Mouse (Mus musculus): ENCODE measurements around the gene Vps52. TPM values are rescaled to one million over a fixed set of nuclear protein-coding genes. Genes with fewer than 3 reads are reported as not detected.

Gene Vps52
- total and polyA plus RNA-seq, 3 experiments = 38.1 to 47.8 (median 39.1) TPM

GRCm38 (mm10) chr17:33910346-33911051, 45.1 kb upstream of the Vps52 start:
- Histone ChIP-seq H3K79me2 (replicated peaks; ENCODE audit: control insufficient read depth, insufficient read depth, low read length) (no peaks in the 10 kb centered on the region), H3K4me3 (peak overlapping the region; percentile 82), H3K36me3 (ENCODE audit: control insufficient read depth, insufficient read depth, low read length) (peaks cover 3% of the 10 kb centered on the region; the same call in 1 of the 2 replicates), H3K4me1 (ENCODE audit: control insufficient read depth, insufficient read depth, low read length) (peaks cover 4% of the 10 kb centered on the region), H3K27me3 (ENCODE audit: control insufficient read depth, insufficient read depth, low read length) (no peaks in the 10 kb centered on the region), H3K27ac (peak overlapping the region; percentile 98), H3K9ac (ENCODE audit: low read depth, low read length) (peak overlapping the region; percentile 91)
- DNase-seq = no peak
- intact Hi-C loops (cut with DNase I) = no loop called here
- TF ChIP-seq POLR2A (IDR thresholded peaks at IDR 0.05; ENCODE audit: insufficient read depth, low read depth, low read length) = no peak
- peak; percentile 18; the same call in 1 of the 2 replicates for TF ChIP-seq CTCF (IDR thresholded peaks at IDR 0.05)
- no peak for TF ChIP-seq EP300 (IDR thresholded peaks at IDR 0.05; ENCODE audit: insufficient read depth, low read depth, low read length)
- WGBS = 31% methylated on average over 11 of the region's 11 CpGs

DNA sequence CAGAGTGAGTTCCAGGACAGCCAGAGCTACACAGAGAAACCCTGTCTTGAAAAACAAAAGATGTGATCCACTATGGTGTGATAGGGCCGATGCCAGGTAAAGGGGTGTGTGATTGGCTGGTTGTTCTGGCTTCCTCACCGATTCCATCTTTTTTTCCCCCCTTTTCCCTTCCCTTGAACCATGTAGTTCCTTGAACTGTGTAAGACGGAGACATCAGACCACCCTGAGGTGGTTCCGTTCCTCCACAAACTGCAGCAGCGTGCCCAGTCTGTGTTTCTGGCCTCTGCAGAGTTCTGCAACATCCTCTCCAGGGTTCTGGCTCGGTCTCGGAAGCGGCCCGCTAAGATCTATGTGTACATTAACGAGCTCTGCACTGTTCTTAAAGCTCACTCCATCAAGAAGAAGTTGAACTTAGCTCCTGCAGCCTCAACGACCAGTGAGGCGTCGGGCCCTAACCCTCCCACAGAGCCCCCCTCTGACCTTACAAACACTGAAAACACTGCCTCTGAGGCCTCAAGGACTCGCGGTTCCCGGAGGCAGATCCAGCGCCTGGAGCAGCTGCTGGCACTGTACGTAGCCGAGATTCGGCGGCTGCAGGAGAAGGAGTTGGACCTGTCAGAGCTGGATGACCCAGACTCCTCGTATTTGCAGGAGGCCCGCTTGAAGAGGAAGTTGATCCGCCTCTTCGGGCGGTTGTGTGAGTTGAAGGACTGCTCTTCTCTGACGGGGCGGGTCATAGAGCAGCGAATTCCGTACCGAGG, 44.4 kb upstream of the Vps52 start:
- Histone ChIP-seq H3K4me3 (no peak overlapping the region), H3K36me3 (ENCODE audit: control insufficient read depth, insufficient read depth, low read length) (peaks cover 3% of the 10 kb centered on the region; the same call in 1 of the 2 replicates), H3K4me1 (ENCODE audit: control insufficient read depth, insufficient read depth, low read length) (peaks cover 4% of the 10 kb centered on the region), H3K79me2 (replicated peaks; ENCODE audit: control insufficient read depth, insufficient read depth, low read length) (no peaks in the 10 kb centered on the region), H3K27ac (no peak overlapping the region), H3K9ac (ENCODE audit: low read depth, low read length) (no peak overlapping the region), H3K27me3 (ENCODE audit: control insufficient read depth, insufficient read depth, low read length) (no peaks in the 10 kb centered on the region)
- peak in 1 of 2 experiments; percentile 21 for DNase-seq
- TF ChIP-seq POLR2A (IDR thresholded peaks at IDR 0.05; ENCODE audit: insufficient read depth, low read depth, low read length) (no peak), CTCF (IDR thresholded peaks at IDR 0.05) (no peak), EP300 (IDR thresholded peaks at IDR 0.05; ENCODE audit: insufficient read depth, low read depth, low read length) (no peak)
- intact Hi-C loops (cut with DNase I) = no loop called here
- 87% methylated on average over 31 of the region's 31 CpGs for WGBS

DNA sequence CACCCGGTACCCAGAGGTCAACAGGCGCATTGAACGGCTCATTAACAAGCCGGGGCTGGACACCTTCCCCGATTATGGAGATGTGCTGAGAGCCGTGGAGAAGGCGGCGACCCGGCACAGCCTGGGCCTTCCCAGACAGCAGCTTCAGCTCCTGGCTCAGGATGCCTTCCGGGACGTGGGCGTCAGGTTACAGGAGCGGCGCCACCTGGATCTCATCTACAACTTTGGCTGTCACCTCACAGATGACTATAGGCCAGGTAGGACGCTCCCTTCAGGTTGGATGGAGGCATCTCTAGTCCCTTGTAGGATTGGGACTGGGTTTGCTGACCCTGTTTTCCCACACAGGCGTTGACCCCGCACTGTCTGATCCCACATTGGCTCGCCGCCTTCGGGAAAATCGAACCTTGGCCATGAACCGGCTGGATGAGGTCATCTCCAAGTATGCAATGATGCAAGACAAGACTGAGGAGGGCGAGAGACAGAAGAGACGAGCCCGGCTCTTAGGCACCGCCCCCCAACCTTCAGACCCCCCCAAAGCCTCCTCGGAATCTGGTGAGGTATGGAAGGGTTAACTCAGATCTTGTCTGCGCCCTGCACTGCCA, 43.7 kb upstream of the Vps52 start:
- no peak overlapping the region for H3K9ac ChIP-seq (ENCODE audit: low read depth, low read length)
- intact Hi-C loops (cut with DNase I) = no loop called here
- 88% methylated on average over 28 of the region's 28 CpGs for WGBS

DNA sequence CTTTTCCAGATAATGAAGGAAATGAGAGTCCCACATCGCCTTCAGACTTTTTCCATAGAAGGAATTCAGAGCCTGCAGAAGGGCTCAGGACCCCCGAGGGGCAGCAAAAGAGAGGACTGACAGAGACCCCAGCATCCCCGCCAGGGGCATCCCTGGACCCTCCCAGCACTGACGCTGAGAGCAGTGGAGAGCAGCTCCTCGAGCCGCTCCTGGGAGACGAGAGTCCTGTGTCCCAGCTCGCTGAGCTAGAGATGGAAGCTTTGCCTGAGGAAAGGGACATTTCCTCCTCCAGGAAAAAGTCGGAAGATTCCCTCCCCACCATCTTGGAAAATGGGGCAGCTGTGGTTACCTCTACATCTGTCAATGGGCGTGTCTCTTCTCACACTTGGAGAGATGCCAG, 42.3 kb upstream of the Vps52 start:
- Histone ChIP-seq H3K27me3 (ENCODE audit: control insufficient read depth, insufficient read depth, low read length) (no peaks in the 10 kb centered on the region), H3K79me2 (replicated peaks; ENCODE audit: control insufficient read depth, insufficient read depth, low read length) (no peaks in the 10 kb centered on the region), H3K9ac (ENCODE audit: low read depth, low read length) (no peak overlapping the region), H3K4me3 (no peak overlapping the region), H3K27ac (no peak overlapping the region), H3K36me3 (ENCODE audit: control insufficient read depth, insufficient read depth, low read length) (peaks cover 3% of the 10 kb centered on the region; the same call in 1 of the 2 replicates), H3K4me1 (ENCODE audit: control insufficient read depth, insufficient read depth, low read length) (peaks cover 3% of the 10 kb centered on the region)
- DNase-seq = no peak
- intact Hi-C loops (cut with DNase I) = no loop called here
- WGBS = 79% methylated on average over 10 of the region's 10 CpGs
- TF ChIP-seq POLR2A (IDR thresholded peaks at IDR 0.05; ENCODE audit: insufficient read depth, low read depth, low read length) (no peak), EP300 (IDR thresholded peaks at IDR 0.05; ENCODE audit: insufficient read depth, low read depth, low read length) (no peak), CTCF (IDR thresholded peaks at IDR 0.05) (no peak)

More for the DNA sequence above, 43.7 kb upstream of the Vps52 start:
- no peaks in the 10 kb centered on the region for H3K27me3 ChIP-seq (ENCODE audit: control insufficient read depth, insufficient read depth, low read length)
- H3K79me2 ChIP-seq (replicated peaks; ENCODE audit: control insufficient read depth, insufficient read depth, low read length) = no peaks in the 10 kb centered on the region
- H3K27ac ChIP-seq = no peak overlapping the region
- peaks cover 3% of the 10 kb centered on the region; the same call in 1 of the 2 replicates for H3K36me3 ChIP-seq (ENCODE audit: control insufficient read depth, insufficient read depth, low read length)
- H3K4me1 ChIP-seq (ENCODE audit: control insufficient read depth, insufficient read depth, low read length) = peaks cover 4% of the 10 kb centered on the region
- no peak overlapping the region for H3K4me3 ChIP-seq
- peak in 1 of 2 experiments; percentile 19 for DNase-seq
- TF ChIP-seq POLR2A (IDR thresholded peaks at IDR 0.05; ENCODE audit: insufficient read depth, low read depth, low read length) = no peak
- TF ChIP-seq EP300 (IDR thresholded peaks at IDR 0.05; ENCODE audit: insufficient read depth, low read depth, low read length) = no peak
- no peak for TF ChIP-seq CTCF (IDR thresholded peaks at IDR 0.05)

DNA sequence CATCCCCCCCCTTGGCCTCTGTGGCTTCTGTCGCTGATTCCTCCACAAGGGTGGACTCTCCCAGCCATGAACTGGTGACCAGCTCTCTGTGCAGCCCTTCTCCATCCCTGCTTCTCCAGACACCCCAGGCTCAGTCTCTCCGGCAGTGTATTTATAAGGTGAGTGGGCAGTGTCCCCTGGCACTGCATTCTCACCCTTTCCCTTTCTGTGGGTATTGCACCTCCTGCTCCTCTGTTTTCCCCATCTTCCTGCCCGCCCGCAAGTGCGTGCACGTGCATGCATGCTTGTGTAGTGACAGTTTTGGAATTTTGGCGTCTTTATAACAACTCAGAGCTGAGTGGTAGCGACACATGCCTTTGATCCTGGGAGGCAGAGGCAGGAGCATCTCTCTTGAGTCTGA, 41.7 kb upstream of the Vps52 start:
- intact Hi-C loops (cut with DNase I) = no loop called here

More for the DNA sequence above, 41.7 kb upstream of the Vps52 start:
- TF ChIP-seq CTCF (IDR thresholded peaks at IDR 0.05) (no peak), POLR2A (IDR thresholded peaks at IDR 0.05; ENCODE audit: insufficient read depth, low read depth, low read length) (no peak), EP300 (IDR thresholded peaks at IDR 0.05; ENCODE audit: insufficient read depth, low read depth, low read length) (no peak)
- H3K27me3 ChIP-seq (ENCODE audit: control insufficient read depth, insufficient read depth, low read length) = no peaks in the 10 kb centered on the region
- peaks cover 5% of the 10 kb centered on the region for H3K4me1 ChIP-seq (ENCODE audit: control insufficient read depth, insufficient read depth, low read length)
- no peaks in the 10 kb centered on the region for H3K79me2 ChIP-seq (replicated peaks; ENCODE audit: control insufficient read depth, insufficient read depth, low read length)
- WGBS = 88% methylated on average over 8 of the region's 8 CpGs
- no peak overlapping the region for H3K4me3 ChIP-seq
- DNase-seq = no peak
- H3K27ac ChIP-seq = no peak overlapping the region
- peaks cover 3% of the 10 kb centered on the region; the same call in 1 of the 2 replicates for H3K36me3 ChIP-seq (ENCODE audit: control insufficient read depth, insufficient read depth, low read length)
- no peak overlapping the region for H3K9ac ChIP-seq (ENCODE audit: low read depth, low read length)

All from heart, adult 2 months (tissue).